Mouse (Mus musculus): Measurements from ENCODE around the gene Rps15. TPM values are rescaled to one million over a fixed set of nuclear protein-coding genes. Genes with fewer than 3 reads are reported as not detected.

The Rps15 gene
- polyA plus RNA-seq, 1 experiment from 2014 or later = 671 TPM

- Histone ChIP-seq H3K36me3 (no peaks in the 10 kb centered on the region), H3K27me3 (peaks cover 75% of the 10 kb centered on the region), H3K4me2 (replicated peaks) (no peak overlapping the region), H3K4me1 (peaks cover 30% of the 10 kb centered on the region), H3K9ac (replicated peaks) (no peak overlapping the region), H3K27ac (replicated peaks) (no peak overlapping the region), H3K4me3 (no peak overlapping the region), H3K9me3 (no peaks in the 10 kb centered on the region)
- WGBS = 7% methylated on average over 21 of the region's 21 CpGs
- no peak for ATAC-seq (ENCODE audit: low FRiP score, low read depth)
These were observed 48.8 kb downstream of the Rps15 start for GRCm38 (mm10) chr10:80341026-80341425.

GRCm38 (mm10) chr10:80341491-80342304 is 49.4 kb downstream of the Rps15 start:
- H3K4me1 ChIP-seq = peaks cover 30% of the 10 kb centered on the region

GRCm38 (mm10) chr10:80342305-80342748 is 50.1 kb downstream of the Rps15 start:
- H3K9ac ChIP-seq (replicated peaks) = no peak overlapping the region
- peaks cover 30% of the 10 kb centered on the region for H3K4me1 ChIP-seq
- 2% methylated on average over 26 of the region's 26 CpGs for WGBS
- H3K27me3 ChIP-seq = peaks cover 86% of the 10 kb centered on the region
- 0 out of 2 replicates have a peak, but pooled peaks have one; percentile 5 for ATAC-seq (ENCODE audit: low FRiP score, low read depth)
- H3K9me3 ChIP-seq = no peaks in the 10 kb centered on the region
- no peaks in the 10 kb centered on the region for H3K36me3 ChIP-seq
- no peak overlapping the region for H3K27ac ChIP-seq (replicated peaks)
- H3K4me2 ChIP-seq (replicated peaks) = peak overlapping the region; percentile 53
- peak overlapping the region; percentile 33 for H3K4me3 ChIP-seq

More at GRCm38 (mm10) chr10:80341491-80342304, 49.4 kb downstream of the Rps15 start:
- Histone ChIP-seq H3K27me3 (peaks cover 80% of the 10 kb centered on the region), H3K27ac (replicated peaks) (no peak overlapping the region), H3K9me3 (no peaks in the 10 kb centered on the region), H3K4me3 (peak overlapping the region; percentile 33), H3K36me3 (no peaks in the 10 kb centered on the region), H3K9ac (replicated peaks) (no peak overlapping the region), H3K4me2 (replicated peaks) (peak overlapping the region; percentile 53)
- 2% methylated on average over 46 of the region's 47 CpGs for WGBS
- ATAC-seq (ENCODE audit: low FRiP score, low read depth) = no peak

GRCm38 (mm10) chr10:80342749-80343424 is 50.6 kb downstream of the Rps15 start:
- H3K9ac ChIP-seq (replicated peaks) = 0 out of 2 replicates have a peak overlapping the region, but pooled peaks have one; percentile 39
- ATAC-seq (ENCODE audit: low FRiP score, low read depth) = peak; percentile 59
- under 1% methylated on average over 33 of the region's 33 CpGs for WGBS

GRCm38 (mm10) chr10:80343425-80343895 is 51.2 kb downstream of the Rps15 start:
- peaks cover 93% of the 10 kb centered on the region for H3K27me3 ChIP-seq
- ATAC-seq (ENCODE audit: low FRiP score, low read depth) = peak; percentile 28
- H3K4me2 ChIP-seq (replicated peaks) = peak overlapping the region; percentile 53
- 27% methylated on average over 13 of the region's 13 CpGs for WGBS
- no peak overlapping the region for H3K27ac ChIP-seq (replicated peaks)
- H3K4me1 ChIP-seq = peaks cover 38% of the 10 kb centered on the region
- no peaks in the 10 kb centered on the region for H3K36me3 ChIP-seq
- H3K9ac ChIP-seq (replicated peaks) = 0 out of 2 replicates have a peak overlapping the region, but pooled peaks have one; percentile 11
- H3K4me3 ChIP-seq = peak overlapping the region; percentile 33
- no peaks in the 10 kb centered on the region for H3K9me3 ChIP-seq

More at GRCm38 (mm10) chr10:80342749-80343424, 50.6 kb downstream of the Rps15 start:
- no peaks in the 10 kb centered on the region for H3K36me3 ChIP-seq
- peak overlapping the region; percentile 53 for H3K4me2 ChIP-seq (replicated peaks)
- H3K9me3 ChIP-seq = no peaks in the 10 kb centered on the region
- H3K4me3 ChIP-seq = peak overlapping the region; percentile 33
- H3K4me1 ChIP-seq = peaks cover 33% of the 10 kb centered on the region
- H3K27ac ChIP-seq (replicated peaks) = no peak overlapping the region
- peaks cover 92% of the 10 kb centered on the region for H3K27me3 ChIP-seq

Small RNAs within 50 kb of the gene (microRNA-seq; reads per million reads assigned to microRNA genes)
- 0.93 reads per million for gene Mir6911

Other genes with a start within 250 kb of the Rps15 start
- 483 and 524 TPM in 2 replicates for gene Gpx4, start 245.3 kb upstream of the Rps15 start, polyA plus RNA-seq (2016; fragmentation: Nextera tagmentation; extraction: Ambion mirVana)
- gene Sbno2, start 186.9 kb upstream of the Rps15 start, polyA plus RNA-seq (2016; fragmentation: Nextera tagmentation; extraction: Ambion mirVana) = 14.7 and 15.7 TPM in 2 replicates
- 16.7 and 20.3 TPM in 2 replicates for gene Stk11, start 176.7 kb upstream of the Rps15 start, polyA plus RNA-seq (2016; fragmentation: Nextera tagmentation; extraction: Ambion mirVana)
- 379 and 384 TPM in 2 replicates for gene Atp5d, start 153.8 kb upstream of the Rps15 start, polyA plus RNA-seq (2016; fragmentation: Nextera tagmentation; extraction: Ambion mirVana)
- gene Cbarp, start 151.6 kb upstream of the Rps15 start, polyA plus RNA-seq (2016; fragmentation: Nextera tagmentation; extraction: Ambion mirVana) = 19.3 and 20.0 TPM in 2 replicates
- 41.7 and 46.4 TPM in 2 replicates for gene Midn, start 144.2 kb upstream of the Rps15 start, polyA plus RNA-seq (2016; fragmentation: Nextera tagmentation; extraction: Ambion mirVana)
- gene Cirbp, start 126.5 kb upstream of the Rps15 start, polyA plus RNA-seq (2016; fragmentation: Nextera tagmentation; extraction: Ambion mirVana) = 227 and 233 TPM in 2 replicates
- 12.9 and 13.6 TPM in 2 replicates for gene 1600002K03Rik, start 119.5 kb upstream of the Rps15 start, polyA plus RNA-seq (2016; fragmentation: Nextera tagmentation; extraction: Ambion mirVana)
- gene Efna2, start 113.0 kb upstream of the Rps15 start, polyA plus RNA-seq (2016; fragmentation: Nextera tagmentation; extraction: Ambion mirVana) = 114 and 127 TPM in 2 replicates
- 151 and 195 TPM in 2 replicates for gene Mum1, start 66.0 kb upstream of the Rps15 start, polyA plus RNA-seq (2016; fragmentation: Nextera tagmentation; extraction: Ambion mirVana)
- gene Ndufs7, start 43.3 kb upstream of the Rps15 start, polyA plus RNA-seq (2016; fragmentation: Nextera tagmentation; extraction: Ambion mirVana) = 205 and 213 TPM in 2 replicates
- gene Gamt, start 31.4 kb upstream of the Rps15 start, polyA plus RNA-seq (2016; fragmentation: Nextera tagmentation; extraction: Ambion mirVana) = 28.1 and 29.5 TPM in 2 replicates
- gene Dazap1, start 31.0 kb upstream of the Rps15 start, polyA plus RNA-seq (2016; fragmentation: Nextera tagmentation; extraction: Ambion mirVana) = 61.2 and 71.3 TPM in 2 replicates
- gene Apc2, start 3.5 kb downstream of the Rps15 start, polyA plus RNA-seq (2016; fragmentation: Nextera tagmentation; extraction: Ambion mirVana) = 181 and 193 TPM in 2 replicates
- 36.2 and 44.5 TPM in 2 replicates for gene 2310011J03Rik, start 28.1 kb downstream of the Rps15 start, polyA plus RNA-seq (2016; fragmentation: Nextera tagmentation; extraction: Ambion mirVana)
- gene Pcsk4, start 37.0 kb downstream of the Rps15 start, polyA plus RNA-seq (2016; fragmentation: Nextera tagmentation; extraction: Ambion mirVana) = 2.4 and 3.7 TPM in 2 replicates
- gene Reep6, start 37.5 kb downstream of the Rps15 start, polyA plus RNA-seq (2016; fragmentation: Nextera tagmentation; extraction: Ambion mirVana) = 3.1 and 4.3 TPM in 2 replicates
- 0.38 and 0.79 TPM in 2 replicates for gene Adamtsl5, start 56.0 kb downstream of the Rps15 start, polyA plus RNA-seq (2016; fragmentation: Nextera tagmentation; extraction: Ambion mirVana)
- gene Plk5, start 64.0 kb downstream of the Rps15 start, polyA plus RNA-seq (2016; fragmentation: Nextera tagmentation; extraction: Ambion mirVana) = 0.31 and 0.52 TPM in 2 replicates
- 18.4 and 19.7 TPM in 2 replicates for gene Mex3d, start 95.2 kb downstream of the Rps15 start, polyA plus RNA-seq (2016; fragmentation: Nextera tagmentation; extraction: Ambion mirVana)
- gene Mbd3, start 107.1 kb downstream of the Rps15 start, polyA plus RNA-seq (2016; fragmentation: Nextera tagmentation; extraction: Ambion mirVana) = 288 and 314 TPM in 2 replicates
- gene Uqcr11, start 114.4 kb downstream of the Rps15 start, polyA plus RNA-seq (2016; fragmentation: Nextera tagmentation; extraction: Ambion mirVana) = 398 and 414 TPM in 2 replicates
- 185 and 191 TPM in 2 replicates for gene Tcf3, start 141.2 kb downstream of the Rps15 start, polyA plus RNA-seq (2016; fragmentation: Nextera tagmentation; extraction: Ambion mirVana)
- 2.8 and 3.2 TPM in 2 replicates for gene Onecut3, start 202.4 kb downstream of the Rps15 start, polyA plus RNA-seq (2016; fragmentation: Nextera tagmentation; extraction: Ambion mirVana)
- gene Atp8b3, start 246.7 kb downstream of the Rps15 start, polyA plus RNA-seq (2016; fragmentation: Nextera tagmentation; extraction: Ambion mirVana) = 0.78 and 0.97 TPM in 2 replicates

All from midbrain, embryonic 12.5 days (tissue).